Mouse (Mus musculus) cerebellum, adult 9-11 months (tissue): ENCODE measurements around the gene Uncx.

Source experiments
- DNase-seq: peaks from one replicate; pipeline ENCODE4 v3.0.0; 2022

Uncx gene

GRCm38 (mm10) chr5:139543650-139544270 lies 466 bp downstream of the Uncx start:
- DNase-seq, result peak; percentile 94

- DNase-seq, result peak; percentile 81
Observed at GRCm38 (mm10) chr5:139544271-139545135, 1.2 kb downstream of the Uncx start.

DNA sequence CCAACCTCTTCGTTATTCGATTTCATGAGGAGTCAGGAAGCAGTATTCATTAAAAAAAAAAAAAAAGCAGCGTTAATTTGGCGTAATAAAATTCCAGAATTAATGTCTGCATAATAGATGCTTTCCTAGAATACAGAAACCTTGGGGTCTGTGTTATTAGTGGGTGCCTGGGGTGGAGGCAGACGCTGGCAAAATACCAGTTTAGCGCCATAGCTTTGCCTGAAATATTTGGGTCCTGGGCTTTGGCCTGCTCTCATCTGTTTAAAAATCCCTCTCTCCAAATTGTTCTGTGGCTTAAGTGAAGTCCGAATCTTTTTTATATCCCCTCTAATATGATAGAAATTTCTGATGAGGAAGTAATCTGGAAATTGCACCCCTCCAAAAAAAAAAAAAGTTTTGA lies 1.9 kb downstream of the Uncx start:
- peak; percentile 41 for DNase-seq

- DNase-seq, result peak; percentile 53
Observed at GRCm38 (mm10) chr5:139545673-139546335, 2.5 kb downstream of the Uncx start.

GRCm38 (mm10) chr5:139546336-139546770 lies 3.1 kb downstream of the Uncx start:
- DNase-seq, result peak; percentile 77

GRCm38 (mm10) chr5:139546771-139547420 lies 3.6 kb downstream of the Uncx start:
- peak; percentile 61 for DNase-seq

- DNase-seq, result peak; percentile 59
Observed at GRCm38 (mm10) chr5:139547421-139547931, 4.2 kb downstream of the Uncx start.

- DNase-seq, result peak; percentile 64
Observed at GRCm38 (mm10) chr5:139553446-139554273, 10.4 kb downstream of the Uncx start.

DNA sequence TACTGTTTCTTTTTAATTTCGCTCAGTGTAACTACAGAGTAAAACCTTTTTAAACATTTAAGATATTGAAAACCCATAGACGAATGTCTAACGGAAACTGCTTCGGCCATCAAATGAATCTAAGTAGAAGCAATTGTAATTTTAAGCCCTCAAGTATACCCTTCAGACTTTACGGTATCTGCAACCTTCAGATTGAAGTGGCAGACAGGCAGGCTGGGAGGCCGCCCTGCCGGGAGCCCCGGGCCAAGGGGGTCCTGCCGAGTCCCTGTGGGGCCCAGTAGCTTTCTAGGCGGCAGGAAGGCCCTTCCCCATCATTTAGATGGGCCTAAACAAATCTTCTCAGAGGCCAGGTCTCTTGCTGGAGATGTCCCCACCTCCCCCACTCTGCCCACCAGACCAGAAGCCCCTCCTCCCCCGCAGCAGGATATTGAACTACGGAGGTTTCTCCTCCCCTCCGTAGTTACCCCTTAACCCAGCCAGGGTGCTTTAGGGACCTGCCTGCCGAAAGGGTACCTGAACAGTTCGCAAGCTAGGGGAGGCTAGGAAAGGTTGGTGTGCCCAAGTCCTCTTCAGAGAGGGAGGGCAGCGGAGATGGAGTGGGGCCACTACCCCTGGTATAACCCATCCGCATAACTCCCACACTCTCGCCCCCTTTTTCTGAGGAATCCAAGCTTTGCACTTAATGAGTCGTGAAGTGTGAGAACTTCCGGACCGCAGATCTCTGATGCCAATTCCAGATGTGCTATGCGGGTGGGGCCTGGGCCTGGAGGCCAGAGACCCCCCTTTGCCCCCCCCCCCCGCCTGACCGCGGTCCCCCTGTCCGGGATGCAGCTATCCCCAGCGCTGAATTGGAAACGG lies 11.4 kb downstream of the Uncx start:
- DNase-seq, result peak; percentile 48

DNA sequence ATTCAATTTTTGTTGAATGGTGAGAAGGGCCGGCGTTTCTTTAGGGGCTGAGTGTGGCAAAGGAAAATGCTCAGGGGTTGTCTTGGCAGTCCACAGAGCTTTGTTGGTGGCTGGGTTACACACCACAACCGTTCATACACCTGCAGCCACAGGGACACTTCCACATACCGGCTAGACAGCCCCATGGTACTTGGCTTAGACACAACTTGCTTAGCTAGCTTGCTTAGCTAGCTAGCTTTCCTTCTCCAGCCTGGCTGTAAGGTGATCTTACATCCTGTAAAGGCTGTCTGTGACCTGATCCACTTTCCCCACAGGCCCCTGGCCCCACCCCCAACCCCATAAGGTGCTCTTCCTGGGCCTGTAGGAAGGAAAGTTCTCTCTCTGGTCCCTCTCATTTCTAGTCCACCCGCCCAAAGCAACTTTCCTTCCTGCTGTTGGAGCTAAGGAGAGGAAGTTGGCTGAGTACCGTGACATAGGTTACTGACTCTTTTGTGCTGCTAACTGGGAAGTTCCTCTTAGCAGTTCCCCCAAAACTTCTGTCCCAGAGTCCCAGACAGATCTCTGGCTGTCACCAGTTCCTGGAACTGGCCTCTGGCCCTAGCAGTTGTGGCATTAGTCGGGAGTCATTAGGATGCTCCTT lies 12.3 kb downstream of the Uncx start:
- DNase-seq, result no peak

DNA sequence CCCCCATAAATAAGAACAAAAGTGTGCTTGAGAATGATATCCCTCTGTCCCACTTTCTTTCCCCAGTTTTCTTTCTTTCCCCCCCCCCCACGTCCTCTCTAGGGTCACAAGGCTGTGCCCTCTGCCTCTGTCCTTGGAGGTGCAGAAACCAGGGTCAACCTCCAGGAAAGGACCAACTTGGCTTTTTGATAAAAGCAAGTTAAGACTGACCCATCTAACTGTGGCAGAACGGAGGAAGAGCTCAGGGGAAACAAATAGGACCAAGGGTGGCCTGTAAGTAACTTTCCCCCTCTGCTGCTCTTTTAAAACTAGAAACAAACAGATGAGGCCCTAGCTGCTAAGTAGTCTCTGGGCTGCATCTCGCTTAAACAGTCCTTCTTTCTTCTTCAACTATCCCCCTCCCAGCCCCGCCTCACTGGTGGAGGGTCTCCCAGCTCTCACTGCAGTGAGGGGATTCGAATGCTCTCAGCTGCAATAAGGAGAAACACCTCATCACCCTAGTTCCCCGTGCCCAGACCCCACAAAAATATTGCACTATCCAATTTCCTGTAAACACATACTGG lies 12.9 kb downstream of the Uncx start:
- no peak for DNase-seq

GRCm38 (mm10) chr5:139557079-139557478 lies 13.8 kb downstream of the Uncx start:
- DNase-seq, result no peak

DNA sequence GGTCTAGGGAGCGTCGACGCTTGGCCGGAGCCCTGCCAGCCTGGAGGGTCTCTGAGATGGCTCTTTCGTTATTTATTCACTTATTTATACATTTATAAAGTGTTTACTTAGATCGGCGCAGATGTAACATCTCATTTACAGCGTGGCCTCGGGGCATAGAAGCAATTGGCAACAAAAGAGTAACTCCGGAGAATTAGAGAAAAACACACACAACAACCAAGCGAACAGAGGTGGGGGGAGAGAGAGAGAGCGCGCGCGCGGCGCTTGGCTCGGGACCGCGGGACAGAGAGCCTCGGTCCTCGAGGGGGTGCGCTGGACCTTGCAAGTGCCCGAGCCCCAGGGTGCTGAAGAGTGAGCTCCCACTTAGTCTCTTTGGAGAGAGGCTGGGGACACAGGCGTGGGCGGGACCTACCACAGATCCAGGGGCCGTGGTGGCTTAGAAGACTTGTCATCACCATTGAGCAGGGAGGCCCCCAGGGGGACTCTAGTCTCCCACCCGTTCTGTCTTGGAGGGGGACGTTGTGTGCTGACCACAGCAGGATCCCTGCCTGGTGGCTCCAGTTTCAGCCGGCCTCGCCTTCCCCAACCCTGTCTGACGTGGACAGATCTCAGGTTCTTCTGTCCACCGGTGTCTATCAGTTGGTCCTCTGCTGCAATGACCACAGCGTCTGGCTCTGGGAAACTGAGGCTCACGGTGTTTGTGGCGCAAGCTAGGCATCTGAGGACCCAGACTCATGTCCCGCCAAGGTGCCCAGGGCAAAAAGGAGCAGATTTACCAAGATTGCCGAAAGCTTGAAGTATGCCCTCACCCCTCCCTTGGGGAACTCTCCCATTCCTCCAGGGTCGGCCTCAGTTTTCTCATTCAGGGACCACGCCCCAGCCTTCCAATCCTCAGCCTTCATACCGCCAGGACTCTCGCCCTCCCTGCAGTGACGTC lies 14.5 kb downstream of the Uncx start:
- DNase-seq, result peak; percentile 67

- no peak for DNase-seq
Observed at GRCm38 (mm10) chr5:139558468-139558804, 15.1 kb downstream of the Uncx start.

GRCm38 (mm10) chr5:139558917-139559660 lies 15.8 kb downstream of the Uncx start:
- peak; percentile 60 for DNase-seq

GRCm38 (mm10) chr5:139559782-139560181 lies 16.5 kb downstream of the Uncx start:
- DNase-seq, result no peak

DNA sequence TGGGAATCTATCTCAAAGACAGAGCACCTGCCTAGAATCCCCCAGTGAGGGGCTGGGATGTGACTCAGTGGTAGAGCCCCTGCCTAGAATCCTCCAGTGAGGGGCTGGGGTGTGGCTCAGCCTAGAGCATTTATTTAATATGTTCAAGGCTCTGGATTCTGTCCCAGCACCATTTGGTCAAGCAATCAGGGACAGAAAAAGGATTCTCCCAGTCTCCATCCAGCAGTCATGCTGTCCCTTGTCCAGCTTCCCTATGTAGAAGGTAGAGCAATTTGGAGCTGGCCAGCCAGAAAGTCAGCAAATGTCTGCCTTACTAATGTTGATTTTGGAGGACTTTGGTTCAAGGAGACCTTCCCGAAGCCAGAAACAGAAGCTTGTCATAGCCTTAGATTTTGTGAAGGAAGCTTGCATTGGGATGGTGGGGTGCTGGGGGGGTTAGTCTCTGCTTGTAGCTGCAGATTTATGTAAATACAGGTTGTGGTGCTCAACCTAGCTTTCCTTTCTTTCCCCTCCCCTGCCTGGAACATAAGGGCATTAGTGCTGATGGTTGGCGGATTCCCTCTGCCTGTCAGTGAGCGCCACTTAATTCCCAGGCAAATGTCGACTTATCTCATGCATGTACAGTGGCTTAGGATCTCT lies 18.2 kb downstream of the Uncx start:
- peak; percentile 61 for DNase-seq

GRCm38 (mm10) chr5:139564663-139565062 lies 21.4 kb downstream of the Uncx start:
- DNase-seq, result no peak
